Comparison of ENCODE assay signal across 18 mouse cellular contexts in genomic region chr9:81073248-81073647, GRCm38 (mm10).
"Had no signal": no experiment of that assay in that cellular context is flagged by ENCODE, and none has a peak within 500 bp of the region (broad histone marks: within the 10 kb centered on the region; RNA-seq: fewer than 3 reads in every experiment).

No protein-coding gene starts in this region.

- H3K4me1 ChIP-seq: lung, embryonic 15.5 days; midbrain, embryonic 13.5 days; neural tube, embryonic 13.5 days; neural tube, embryonic 15.5 days; stomach, embryonic 15.5 days had no signal

- H3K36me3 ChIP-seq: lung, embryonic 15.5 days; midbrain, embryonic 13.5 days; neural tube, embryonic 13.5 days; neural tube, embryonic 15.5 days; stomach, embryonic 15.5 days had no signal

- ATAC-seq: lung, postnatal 0 days; midbrain, embryonic 13.5 days; midbrain, embryonic 16.5 days had no signal

- H3K9ac ChIP-seq: lung, embryonic 15.5 days; midbrain, embryonic 13.5 days; neural tube, embryonic 13.5 days; neural tube, embryonic 15.5 days; stomach, embryonic 15.5 days had no signal

- H3K27me3 ChIP-seq: lung, embryonic 15.5 days; midbrain, embryonic 13.5 days; neural tube, embryonic 13.5 days; neural tube, embryonic 15.5 days; stomach, embryonic 15.5 days had no signal

- H3K9me3 ChIP-seq: lung, embryonic 15.5 days; midbrain, embryonic 13.5 days; neural tube, embryonic 13.5 days; neural tube, embryonic 15.5 days; stomach, embryonic 15.5 days had no signal

- H3K4me2 ChIP-seq: lung, embryonic 15.5 days; midbrain, embryonic 11.5 days; midbrain, embryonic 13.5 days; neural tube, embryonic 13.5 days; neural tube, embryonic 15.5 days; stomach, embryonic 15.5 days had no signal

- H3K4me3 ChIP-seq: lung, embryonic 15.5 days; midbrain, embryonic 13.5 days; myocyte; neural tube, embryonic 13.5 days; neural tube, embryonic 15.5 days; stomach, embryonic 15.5 days had no signal

- H3K27ac ChIP-seq: lung, embryonic 15.5 days; macrophage; midbrain, embryonic 13.5 days; neural tube, embryonic 13.5 days; neural tube, embryonic 15.5 days; stomach, embryonic 15.5 days; stomach, postnatal 0 days had no signal

- DNase-seq: lung, adult 2 months; lung, postnatal 14 days; lung, postnatal 36 days; right cerebral cortex, postnatal 14 days; thymus, adult 2 months; thymus, postnatal 25 days; thymus, postnatal 4 days had no signal
